Mouse (Mus musculus): ENCODE measurements around the gene Duxbl1. TPM values are rescaled to one million over a fixed set of nuclear protein-coding genes. Genes with fewer than 3 reads are reported as not detected.
"Not testable (repeated sequence)": the region's sequence is repeated elsewhere in the genome, so short reads cannot be mapped to it uniquely, and the experiment has no call there.

The Duxbl1 gene
- total and polyA plus RNA-seq, 2 experiments, result 0.05 to 0.46 TPM

GRCm38 (mm10) chr14:26021555-26021954 is 43.2 kb downstream of the Duxbl1 start:
- DNase-seq (ENCODE audit: extremely low read depth, low read depth, low spot score); H3K36me3 ChIP-seq (ENCODE audit: control insufficient read depth, insufficient read depth, low read length); H3K27me3 ChIP-seq (ENCODE audit: control insufficient read depth, insufficient read depth, low read length); H3K9ac ChIP-seq (ENCODE audit: low read depth, low read length); H3K79me2 ChIP-seq (ENCODE audit: control insufficient read depth, insufficient read depth, low read length); H3K27ac ChIP-seq (replicated peaks; ENCODE audit: insufficient read depth, low read depth, low read length); H3K4me1 ChIP-seq (ENCODE audit: control insufficient read depth, insufficient read depth, low read length); H3K4me3 ChIP-seq (ENCODE audit: insufficient read depth, low read depth, low read length): not testable (repeated sequence)
- WGBS, result no CpG with 5 or more reads among the region's 9 CpGs

- not testable (repeated sequence) for H3K4me1 ChIP-seq (ENCODE audit: control insufficient read depth, insufficient read depth, low read length); H3K9ac ChIP-seq (ENCODE audit: low read depth, low read length); H3K36me3 ChIP-seq (ENCODE audit: control insufficient read depth, insufficient read depth, low read length); DNase-seq (ENCODE audit: extremely low read depth, low read depth, low spot score); H3K27me3 ChIP-seq (ENCODE audit: control insufficient read depth, insufficient read depth, low read length); H3K4me3 ChIP-seq (ENCODE audit: insufficient read depth, low read depth, low read length); H3K79me2 ChIP-seq (ENCODE audit: control insufficient read depth, insufficient read depth, low read length); H3K27ac ChIP-seq (replicated peaks; ENCODE audit: insufficient read depth, low read depth, low read length)
- no CpG with 5 or more reads among the region's 6 CpGs for WGBS
Measured at GRCm38 (mm10) chr14:26022831-26023230, 44.5 kb downstream of the Duxbl1 start.

GRCm38 (mm10) chr14:26025653-26026052 is 47.3 kb downstream of the Duxbl1 start:
- H3K27me3 ChIP-seq (ENCODE audit: control insufficient read depth, insufficient read depth, low read length); H3K4me3 ChIP-seq (ENCODE audit: insufficient read depth, low read depth, low read length); DNase-seq (ENCODE audit: extremely low read depth, low read depth, low spot score); H3K36me3 ChIP-seq (ENCODE audit: control insufficient read depth, insufficient read depth, low read length); H3K27ac ChIP-seq (replicated peaks; ENCODE audit: insufficient read depth, low read depth, low read length); H3K79me2 ChIP-seq (ENCODE audit: control insufficient read depth, insufficient read depth, low read length); H3K9ac ChIP-seq (ENCODE audit: low read depth, low read length); H3K4me1 ChIP-seq (ENCODE audit: control insufficient read depth, insufficient read depth, low read length): not testable (repeated sequence)
- no CpG with 5 or more reads among the region's 12 CpGs for WGBS

- not testable (repeated sequence) for H3K4me3 ChIP-seq (ENCODE audit: insufficient read depth, low read depth, low read length); DNase-seq (ENCODE audit: extremely low read depth, low read depth, low spot score); H3K36me3 ChIP-seq (ENCODE audit: control insufficient read depth, insufficient read depth, low read length); H3K27ac ChIP-seq (replicated peaks; ENCODE audit: insufficient read depth, low read depth, low read length); H3K79me2 ChIP-seq (ENCODE audit: control insufficient read depth, insufficient read depth, low read length); H3K4me1 ChIP-seq (ENCODE audit: control insufficient read depth, insufficient read depth, low read length); H3K27me3 ChIP-seq (ENCODE audit: control insufficient read depth, insufficient read depth, low read length); H3K9ac ChIP-seq (ENCODE audit: low read depth, low read length)
- WGBS, result no CpG with 5 or more reads among the region's 3 CpGs
Measured at GRCm38 (mm10) chr14:26034364-26034763, 56.0 kb downstream of the Duxbl1 start.

- no CpG with 5 or more reads among the region's 6 CpGs for WGBS
- not testable (repeated sequence) for DNase-seq (ENCODE audit: extremely low read depth, low read depth, low spot score); H3K79me2 ChIP-seq (ENCODE audit: control insufficient read depth, insufficient read depth, low read length); H3K9ac ChIP-seq (ENCODE audit: low read depth, low read length); H3K4me1 ChIP-seq (ENCODE audit: control insufficient read depth, insufficient read depth, low read length); H3K4me3 ChIP-seq (ENCODE audit: insufficient read depth, low read depth, low read length); H3K36me3 ChIP-seq (ENCODE audit: control insufficient read depth, insufficient read depth, low read length); H3K27me3 ChIP-seq (ENCODE audit: control insufficient read depth, insufficient read depth, low read length); H3K27ac ChIP-seq (replicated peaks; ENCODE audit: insufficient read depth, low read depth, low read length)
Measured at GRCm38 (mm10) chr14:26035439-26035838, 57.1 kb downstream of the Duxbl1 start.

Other genes with a start within 250 kb of the Duxbl1 start
- 27.3 and 28.7 TPM in 2 replicates for gene Zcchc24, start 209.5 kb upstream of the Duxbl1 start, total RNA-seq (2014; rRNA removed)
- gene Zcchc24, start 209.5 kb upstream of the Duxbl1 start, polyA plus RNA-seq (2012; rRNA removed), result 53.0 and 57.7 TPM in 2 replicates
- gene Anxa11, start 136.4 kb upstream of the Duxbl1 start, total RNA-seq (2014; rRNA removed), result 11.7 and 14.5 TPM in 2 replicates
- gene Anxa11, start 136.4 kb upstream of the Duxbl1 start, polyA plus RNA-seq (2012; rRNA removed), result 30.5 and 33.6 TPM in 2 replicates
- gene Plac9a, start 75.5 kb upstream of the Duxbl1 start, total RNA-seq (2014; rRNA removed), result not detected in 2 replicates
- gene Plac9a, start 75.5 kb upstream of the Duxbl1 start, polyA plus RNA-seq (2012; rRNA removed), result 0.49 TPM in 1 of 2 replicates, not detected in the other
- gene Tmem254a, start 50.9 kb upstream of the Duxbl1 start, total RNA-seq (2014; rRNA removed), result 1.7 and 2.2 TPM in 2 replicates
- 11.7 and 15.7 TPM in 2 replicates for gene Tmem254a, start 50.9 kb upstream of the Duxbl1 start, polyA plus RNA-seq (2012; rRNA removed)
- gene Cphx1, start 40.3 kb upstream of the Duxbl1 start, total RNA-seq (2014; rRNA removed), result not detected in 2 replicates
- gene Cphx1, start 40.3 kb upstream of the Duxbl1 start, polyA plus RNA-seq (2012; rRNA removed), result 0.72 and 2.0 TPM in 2 replicates
- gene Gm9780, start 64.1 kb downstream of the Duxbl1 start, total RNA-seq (2014; rRNA removed), result 20.1 and 20.7 TPM in 2 replicates
- 28.0 and 28.2 TPM in 2 replicates for gene Gm9780, start 64.1 kb downstream of the Duxbl1 start, polyA plus RNA-seq (2012; rRNA removed)
- gene Tmem254c, start 88.8 kb downstream of the Duxbl1 start, total RNA-seq (2014; rRNA removed), result 29.7 and 34.0 TPM in 2 replicates
- 150 and 159 TPM in 2 replicates for gene Tmem254c, start 88.8 kb downstream of the Duxbl1 start, polyA plus RNA-seq (2012; rRNA removed)
- not detected in 2 replicates for gene Cphx2, start 102.9 kb downstream of the Duxbl1 start, total RNA-seq (2014; rRNA removed)
- gene Cphx2, start 102.9 kb downstream of the Duxbl1 start, polyA plus RNA-seq (2012; rRNA removed), result 0.21 TPM in 1 of 2 replicates, not detected in the other
- gene Cphx3, start 103.7 kb downstream of the Duxbl1 start, total RNA-seq (2014; rRNA removed), result 0.55 and 0.74 TPM in 2 replicates
- gene Cphx3, start 103.7 kb downstream of the Duxbl1 start, polyA plus RNA-seq (2012; rRNA removed), result 0.45 TPM in 1 of 2 replicates, not detected in the other
- not detected in 2 replicates for gene Duxbl2, start 139.8 kb downstream of the Duxbl1 start, total RNA-seq (2014; rRNA removed)
- not detected in 2 replicates for gene Duxbl2, start 139.8 kb downstream of the Duxbl1 start, polyA plus RNA-seq (2012; rRNA removed)
- gene Plac9b, start 203.9 kb downstream of the Duxbl1 start, total RNA-seq (2014; rRNA removed), result not detected in 2 replicates
- 6.0 and 7.2 TPM in 2 replicates for gene Plac9b, start 203.9 kb downstream of the Duxbl1 start, polyA plus RNA-seq (2012; rRNA removed)
- gene Tmem254b, start 228.5 kb downstream of the Duxbl1 start, total RNA-seq (2014; rRNA removed), result 5.7 and 6.7 TPM in 2 replicates
- 76.5 and 139 TPM in 2 replicates for gene Tmem254b, start 228.5 kb downstream of the Duxbl1 start, polyA plus RNA-seq (2012; rRNA removed)